ENCODE assay signal across 1 mouse cellular context in the genomic region with DNA sequence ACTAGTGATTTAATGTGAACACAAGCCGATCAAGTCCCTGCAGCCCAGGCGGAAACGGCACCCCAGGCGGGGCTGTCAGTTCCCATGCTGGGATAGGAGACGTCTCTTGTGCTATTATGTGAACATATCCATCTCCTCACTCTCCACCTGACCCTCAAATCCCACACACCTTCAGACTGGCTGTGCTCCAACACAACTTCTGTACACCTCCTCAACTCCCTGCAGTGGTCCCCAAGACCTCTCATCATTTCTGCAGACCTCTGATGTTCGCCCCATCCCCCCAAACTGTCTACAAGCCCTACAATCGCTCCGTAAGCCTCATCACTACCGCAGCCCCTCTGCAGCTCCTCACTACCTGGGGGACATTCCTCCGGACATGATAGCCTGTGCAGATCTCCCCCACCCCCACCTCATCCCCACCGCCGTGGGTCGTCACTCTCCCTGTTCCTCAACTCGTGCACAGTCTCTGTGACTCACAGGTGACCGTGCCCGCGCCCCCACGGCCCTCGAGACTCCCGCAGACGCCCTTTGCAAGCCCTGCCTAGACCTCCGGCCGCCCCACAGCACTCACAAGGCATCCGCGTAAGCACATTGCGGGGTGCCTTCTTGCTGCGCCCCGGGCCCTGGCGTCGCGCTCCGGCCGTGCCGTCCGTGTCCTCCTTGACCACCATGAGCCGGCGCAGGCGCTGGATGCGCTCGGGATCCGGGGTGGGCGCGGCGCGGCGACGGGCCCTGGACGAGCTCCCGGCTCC.
TF ChIP-seq lines count a peak whose summit lies in the region.

No protein-coding gene starts in this region.

TF ChIP-seq in C2C12, 6 proteins besides CTCF, POLR2A, EP300 and RAD21 (continued from another document):
- TF ChIP-seq MYOG (IDR thresholded peaks at IDR 0.05; ENCODE audit: control insufficient read depth, extremely low read depth, insufficient read length), result no peak
- TF ChIP-seq USF1 (IDR thresholded peaks at IDR 0.05; ENCODE audit: low read depth), result no peak
- TF ChIP-seq CEBPB (IDR thresholded peaks at IDR 0.05; ENCODE audit: low read depth), result no peak
